ENCODE assay signal across 1 mouse cellular context in the genomic region with DNA sequence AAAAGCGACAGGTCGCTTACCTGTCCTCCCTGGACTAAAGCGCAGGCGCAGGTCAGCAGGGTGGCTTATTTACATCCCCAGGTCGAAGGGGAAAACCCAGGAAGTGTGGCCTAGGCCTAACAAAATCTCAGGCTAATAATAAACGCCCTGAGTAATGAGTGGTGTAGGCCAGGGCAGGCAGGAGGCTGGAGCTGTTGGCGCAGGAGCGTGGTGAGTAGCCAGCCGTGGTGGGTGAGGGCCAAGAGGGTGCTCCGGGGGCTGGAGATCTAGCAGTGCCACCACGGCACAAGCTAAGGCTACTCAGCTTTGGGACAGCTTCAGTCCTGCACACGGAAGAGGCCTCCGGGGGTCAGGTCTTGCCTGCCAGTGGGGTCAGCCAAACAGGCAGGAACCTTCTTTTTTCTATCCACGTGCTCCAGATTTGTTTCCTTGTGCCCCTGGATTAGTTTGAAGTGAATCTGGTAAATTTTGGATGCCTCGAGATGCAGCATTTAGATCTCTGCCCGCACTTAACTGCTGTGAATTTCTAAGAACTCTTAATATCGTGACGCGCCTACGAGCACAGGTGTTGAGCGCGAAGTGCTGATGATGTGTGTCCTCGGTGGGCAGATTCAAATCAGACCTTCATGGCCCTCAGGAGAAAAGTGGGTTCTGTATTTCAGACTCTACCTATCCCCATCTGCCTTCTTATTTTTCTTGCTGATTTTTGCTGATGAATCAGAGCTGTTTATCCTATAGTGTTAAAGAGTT.
TF ChIP-seq lines count a peak whose summit lies in the region.

A gene (plus strand): TSS at position 150 of the 750 bp plus-strand sequence.

TF ChIP-seq in CH12.LX, 34 proteins besides CTCF, POLR2A, EP300 and RAD21 (continued from another document):
- no peak for TF ChIP-seq GABPA (IDR thresholded peaks at IDR 0.05; ENCODE audit: insufficient replicate concordance, low read depth, low read length)
- peak; percentile 98 for TF ChIP-seq TCF12 (IDR thresholded peaks at IDR 0.05; ENCODE audit: low read depth, low read length)
- no peak; the same call in 1 of the 2 replicates for TF ChIP-seq USF1 (IDR thresholded peaks at IDR 0.05; ENCODE audit: low read depth, low read length)
- no peak for TF ChIP-seq JUND (conservative IDR thresholded peaks at IDR 0.05; ENCODE audit: low read depth, low read length)
- TF ChIP-seq UBTF (IDR thresholded peaks at IDR 0.05; ENCODE audit: low read depth, low read length) = peak; percentile 94
- TF ChIP-seq SIN3A (IDR thresholded peaks at IDR 0.05; ENCODE audit: low read length) = peak; percentile 59
TF ChIP-seq in CH12.LX: peak in this region for 20.
